Mouse (Mus musculus): ENCODE measurements around the gene Unk. TPM values are rescaled to one million over a fixed set of nuclear protein-coding genes. Genes with fewer than 3 reads are reported as not detected.
A peak's percentile ranks its signal among the peaks of the same experiment; 100 is the strongest.

Gene Unk
- polyA plus RNA-seq, 1 experiment from 2014 or later: 25.7 TPM

GRCm38 (mm10) chr11:116024356-116024808 is 5.7 kb upstream of the Unk start:
- Histone ChIP-seq H3K9ac (peak overlapping the region; percentile 96), H3K36me3 (peaks cover 4% of the 10 kb centered on the region), H3K4me3 (replicated peaks) (peak overlapping the region; percentile 95), H3K27me3 (replicated peaks) (no peaks in the 10 kb centered on the region), H3K27ac (peak overlapping the region; percentile 99), H3K4me2 (replicated peaks) (0 out of 2 replicates have a peak overlapping the region, but pooled peaks have one; percentile 51), H3K4me1 (replicated peaks) (0 out of 2 replicates have a peak, but pooled peaks cover 3% of the 10 kb centered on the region), H3K9me3 (no peaks in the 10 kb centered on the region)
- peak; percentile 96 for ATAC-seq
- under 1% methylated on average over 37 of the region's 37 CpGs for WGBS

- 86% methylated on average over 3 of the region's 3 CpGs for WGBS
- ATAC-seq: no peak
Observed at GRCm38 (mm10) chr11:116025056-116025845, 4.9 kb upstream of the Unk start.

GRCm38 (mm10) chr11:116027756-116028155 is 2.4 kb upstream of the Unk start, which contains the start of gene H3f3b:
TSS of gene H3f3b (minus strand) at chr11:116027962.
- Histone ChIP-seq H3K27me3 (replicated peaks) (no peaks in the 10 kb centered on the region), H3K9me3 (no peaks in the 10 kb centered on the region), H3K36me3 (peaks cover 4% of the 10 kb centered on the region; the same call in 1 of the 2 replicates), H3K9ac (no peak within 1 kb of the TSS), H3K27ac (no peak within 1 kb of the TSS), H3K4me2 (replicated peaks) (no peak within 1 kb of the TSS), H3K4me1 (replicated peaks) (peaks cover 9% of the 10 kb centered on the region; the same call in 1 of the 2 replicates), H3K4me3 (replicated peaks) (no peak within 1 kb of the TSS)
- WGBS: 81% methylated on average over 4 of the region's 4 CpGs
- no peak for ATAC-seq

More at GRCm38 (mm10) chr11:116025056-116025845, 4.9 kb upstream of the Unk start:
- H3K4me1 ChIP-seq (replicated peaks): 0 out of 2 replicates have a peak, but pooled peaks cover 3% of the 10 kb centered on the region
- H3K27me3 ChIP-seq (replicated peaks): no peaks in the 10 kb centered on the region
- no peak overlapping the region for H3K4me3 ChIP-seq (replicated peaks)
- no peak overlapping the region for H3K4me2 ChIP-seq (replicated peaks)
- peaks cover 4% of the 10 kb centered on the region for H3K36me3 ChIP-seq
- no peak overlapping the region for H3K27ac ChIP-seq
- no peaks in the 10 kb centered on the region for H3K9me3 ChIP-seq
- no peak overlapping the region for H3K9ac ChIP-seq

GRCm38 (mm10) chr11:116028177-116028865 is 1.8 kb upstream of the Unk start:
- Histone ChIP-seq H3K4me2 (replicated peaks) (no peak overlapping the region), H3K9ac (no peak overlapping the region), H3K9me3 (no peaks in the 10 kb centered on the region), H3K27me3 (replicated peaks) (no peaks in the 10 kb centered on the region), H3K36me3 (peaks cover 4% of the 10 kb centered on the region; the same call in 1 of the 2 replicates), H3K4me1 (replicated peaks) (peaks cover 10% of the 10 kb centered on the region; the same call in 1 of the 2 replicates), H3K4me3 (replicated peaks) (no peak overlapping the region), H3K27ac (no peak overlapping the region)
- ATAC-seq: no peak
- 81% methylated on average over 9 of the region's 9 CpGs for whole genome bisulfite sequencing

- Histone ChIP-seq H3K36me3 (peaks cover 4% of the 10 kb centered on the region; the same call in 1 of the 2 replicates), H3K27ac (peak overlapping the region; percentile 48), H3K9me3 (no peaks in the 10 kb centered on the region), H3K4me2 (replicated peaks) (peak overlapping the region; percentile 68), H3K4me1 (replicated peaks) (peaks cover 10% of the 10 kb centered on the region; the same call in 1 of the 2 replicates), H3K4me3 (replicated peaks) (peak overlapping the region; percentile 79), H3K9ac (peak overlapping the region; percentile 28; the same call in 1 of the 2 replicates), H3K27me3 (replicated peaks) (no peaks in the 10 kb centered on the region)
- ATAC-seq: no peak
- WGBS: 75% methylated on average over 6 of the region's 6 CpGs
Observed at GRCm38 (mm10) chr11:116029086-116029865, 846 bp upstream of the Unk start.

- H3K4me3 ChIP-seq (replicated peaks): peak overlapping the region; percentile 79
- H3K9ac ChIP-seq: peak overlapping the region; percentile 91
- no peaks in the 10 kb centered on the region for H3K27me3 ChIP-seq (replicated peaks)
- WGBS: 23% methylated on average over 14 of the region's 14 CpGs
- peaks cover 10% of the 10 kb centered on the region; the same call in 1 of the 2 replicates for H3K4me1 ChIP-seq (replicated peaks)
- peaks cover 4% of the 10 kb centered on the region; the same call in 1 of the 2 replicates for H3K36me3 ChIP-seq
- H3K27ac ChIP-seq: peak overlapping the region; percentile 100
- peak overlapping the region; percentile 85 for H3K4me2 ChIP-seq (replicated peaks)
- H3K9me3 ChIP-seq: no peaks in the 10 kb centered on the region
- ATAC-seq: peak; percentile 34
Observed at GRCm38 (mm10) chr11:116030898-116031845, 1.1 kb downstream of the Unk start.

GRCm38 (mm10) chr11:116034584-116034983 is 4.5 kb downstream of the Unk start:
- no peak for ATAC-seq
- Histone ChIP-seq H3K36me3 (peaks cover 4% of the 10 kb centered on the region; the same call in 1 of the 2 replicates), H3K9ac (no peak overlapping the region), H3K4me1 (replicated peaks) (peaks cover 10% of the 10 kb centered on the region; the same call in 1 of the 2 replicates), H3K9me3 (no peaks in the 10 kb centered on the region), H3K4me3 (replicated peaks) (no peak overlapping the region), H3K27me3 (replicated peaks) (no peaks in the 10 kb centered on the region), H3K27ac (no peak overlapping the region), H3K4me2 (replicated peaks) (no peak overlapping the region)
- 92% methylated on average over 6 of the region's 6 CpGs for WGBS

GRCm38 (mm10) chr11:116036671-116037070 is 6.5 kb downstream of the Unk start:
- Histone ChIP-seq H3K4me2 (replicated peaks) (no peak overlapping the region), H3K4me3 (replicated peaks) (no peak overlapping the region), H3K9me3 (no peaks in the 10 kb centered on the region), H3K36me3 (peaks cover 13% of the 10 kb centered on the region; the same call in 1 of the 2 replicates), H3K9ac (no peak overlapping the region), H3K27ac (no peak overlapping the region), H3K4me1 (replicated peaks) (peaks cover 4% of the 10 kb centered on the region; the same call in 1 of the 2 replicates), H3K27me3 (replicated peaks) (no peaks in the 10 kb centered on the region)
- ATAC-seq: no peak
- WGBS: 84% methylated on average over 3 of the region's 3 CpGs

GRCm38 (mm10) chr11:116037826-116038225 is 7.7 kb downstream of the Unk start:
- peaks cover 12% of the 10 kb centered on the region; the same call in 1 of the 2 replicates for H3K36me3 ChIP-seq

GRCm38 (mm10) chr11:116040593-116040992 is 10.5 kb downstream of the Unk start:
- Histone ChIP-seq H3K4me2 (replicated peaks) (no peak overlapping the region), H3K4me3 (replicated peaks) (no peak overlapping the region), H3K27me3 (replicated peaks) (no peaks in the 10 kb centered on the region), H3K9ac (no peak overlapping the region), H3K9me3 (no peaks in the 10 kb centered on the region), H3K36me3 (peaks cover 14% of the 10 kb centered on the region; the same call in 1 of the 2 replicates), H3K4me1 (replicated peaks) (no peaks in the 10 kb centered on the region), H3K27ac (no peak overlapping the region)
- no peak for ATAC-seq
- 87% methylated on average over 6 of the region's 6 CpGs for WGBS

More at GRCm38 (mm10) chr11:116037826-116038225, 7.7 kb downstream of the Unk start:
- 88% methylated on average over 9 of the region's 9 CpGs for WGBS
- no peak overlapping the region for H3K9ac ChIP-seq
- no peaks in the 10 kb centered on the region for H3K9me3 ChIP-seq
- no peak overlapping the region for H3K4me2 ChIP-seq (replicated peaks)
- no peak overlapping the region for H3K27ac ChIP-seq
- H3K4me1 ChIP-seq (replicated peaks): peaks cover under 1% of the 10 kb centered on the region; the same call in 1 of the 2 replicates
- no peaks in the 10 kb centered on the region for H3K27me3 ChIP-seq (replicated peaks)
- no peak for ATAC-seq
- no peak overlapping the region for H3K4me3 ChIP-seq (replicated peaks)

All from intestine, embryonic 15.5 days (tissue).